Mouse (Mus musculus) kidney, adult 2 months (tissue): ENCODE measurements at regions not wholly inside any gene's neighbourhood (a gene's known extent, or its start where the extent isn't known, plus 50 kb on each side); places are given as distances from the start of the nearest gene placed in this dataset.

ENCODE experiments used
- DNase-seq: peaks from one replicate; pipeline ENCODE4 v3.0.0; 2021
- H3K27ac ChIP-seq: fragments of 200-500 bp; 2 replicates; pipeline ENCODE4 v1.5.1; 2012; ENCODE audit warnings: low read depth, low read length, control low read depth, inconsistent platforms; ENCODE audit not compliant: insufficient read depth
- H3K27me3 ChIP-seq: fragments of 200-500 bp; replicated peaks from 2 replicates; pipeline ENCODE4 v1.6.1; 2012; ENCODE audit warnings: mild to moderate bottlenecking, moderate library complexity, low read length, inconsistent platforms; ENCODE audit not compliant: control insufficient read depth, insufficient read depth
- H3K36me3 ChIP-seq: fragments of 200-500 bp; 2 replicates; pipeline ENCODE4 v1.6.1; 2012; ENCODE audit warnings: mild to moderate bottlenecking, moderate library complexity, low read length, inconsistent platforms; ENCODE audit not compliant: control insufficient read depth, insufficient read depth
- H3K4me1 ChIP-seq: fragments of 200-500 bp; 2 replicates; pipeline ENCODE4 v1.6.1; 2011; ENCODE audit warnings: low read length; ENCODE audit not compliant: control insufficient read depth, insufficient read depth
- H3K4me3 ChIP-seq: fragments of 200-500 bp; 2 replicates; pipeline ENCODE4 v1.5.1; 2011; ENCODE audit warnings: mild to moderate bottlenecking, low read depth, low read length, control low read depth; ENCODE audit not compliant: insufficient read depth
- CTCF ChIP-seq: fragments of 200-500 bp; conservative IDR thresholded peaks from 2 replicates; pipeline ENCODE4 v1.5.1; 2011; ENCODE audit warnings: low read depth, mild to moderate bottlenecking, control low read depth, low read length, moderate library complexity, mixed read lengths; ENCODE audit not compliant: insufficient read depth, insufficient read length
- POLR2A ChIP-seq: fragments of 200-500 bp; IDR thresholded peaks from one replicate; pipeline ENCODE4 v1.6.1; 2011; ENCODE audit warnings: low read depth, low read length, control low read depth
- WGBS: fragments of 180-500 bp; shearing (Covaris S2); methylation state at CpG from one replicate; pipeline ENCODE4 v1.1.7; 2018; 5-methylcytosine and 5-hydroxymethylcytosine counted together

DNA sequence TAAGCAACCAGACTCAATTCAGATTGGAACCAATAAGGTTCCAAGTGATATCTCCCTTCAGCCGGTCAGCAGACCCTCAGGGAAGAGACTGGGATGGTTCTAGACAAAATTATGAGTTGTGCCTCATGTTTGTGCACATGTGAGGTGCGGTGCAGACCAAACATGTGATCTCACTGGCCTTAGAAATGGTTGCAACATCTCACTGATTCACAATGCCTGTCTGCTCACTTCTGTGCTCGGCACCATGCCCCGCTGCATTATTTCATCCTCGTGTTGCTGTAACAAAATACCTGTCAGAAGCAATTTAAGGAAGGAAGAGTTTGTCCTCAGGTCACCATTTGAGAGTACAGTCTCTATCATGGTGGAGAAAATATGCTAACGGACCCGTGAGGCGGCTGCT lies 66.9 kb upstream of the Dusp10 start:
- no peak for DNase-seq
- Histone ChIP-seq H3K4me1 (no peaks in the 10 kb centered on the region), H3K27me3 (no peaks in the 10 kb centered on the region), H3K36me3 (no peaks in the 10 kb centered on the region), H3K4me3 (no peak overlapping the region), H3K27ac (no peak overlapping the region)
- TF ChIP-seq CTCF (no peak), POLR2A (no peak)
- WGBS: 79% methylated on average over 8 of the region's 8 CpGs

DNA sequence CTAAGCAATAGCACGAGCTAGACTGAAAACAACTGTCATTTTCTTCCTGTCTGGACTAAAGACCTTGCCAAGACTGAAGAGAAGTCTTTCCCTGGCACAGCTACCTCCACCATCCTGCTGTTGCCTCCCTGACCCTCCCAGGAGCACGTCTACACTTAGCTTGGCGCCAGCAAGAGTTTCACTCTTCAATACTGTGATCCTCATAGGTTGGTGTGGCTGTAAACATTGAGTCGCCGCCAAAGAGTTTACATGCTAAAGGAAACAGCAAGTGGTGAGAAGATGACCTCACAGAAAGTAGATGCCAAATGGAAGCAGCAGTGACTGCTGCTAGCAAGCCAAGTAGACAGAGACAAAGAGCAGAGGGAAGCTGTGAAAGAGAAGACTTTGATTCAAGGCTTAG lies 66.0 kb upstream of the Dusp10 start:
- no peak for DNase-seq
- Histone ChIP-seq H3K36me3 (no peaks in the 10 kb centered on the region), H3K4me3 (no peak overlapping the region), H3K27me3 (no peaks in the 10 kb centered on the region), H3K4me1 (no peaks in the 10 kb centered on the region), H3K27ac (no peak overlapping the region)
- 62% methylated on average over 5 of the region's 5 CpGs for WGBS
- TF ChIP-seq CTCF: no peak

DNA sequence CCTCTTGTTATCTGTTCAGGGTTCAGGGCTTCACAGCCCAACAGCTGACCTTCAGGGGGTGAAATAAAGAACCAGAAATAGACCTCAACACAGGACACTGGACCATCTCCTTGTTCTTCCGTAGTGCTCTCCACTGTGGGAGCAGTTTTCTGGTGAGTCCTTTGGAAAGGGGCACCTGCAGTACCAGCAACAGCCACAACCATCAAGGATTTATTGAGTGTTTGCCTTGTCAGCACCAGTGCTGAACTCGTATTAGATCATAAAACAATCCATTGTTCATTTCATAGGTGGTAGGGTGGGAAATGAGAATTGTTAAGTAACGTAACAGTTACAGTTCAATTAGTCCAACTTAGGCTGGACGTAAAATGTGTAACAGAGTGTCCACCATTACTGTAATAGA lies 63.9 kb upstream of the Dusp10 start:
- no peak overlapping the region for H3K4me3 ChIP-seq
- H3K36me3 ChIP-seq: no peaks in the 10 kb centered on the region
- no peaks in the 10 kb centered on the region for H3K4me1 ChIP-seq
- no peak for DNase-seq
- no peak overlapping the region for H3K27ac ChIP-seq
- no peaks in the 10 kb centered on the region for H3K27me3 ChIP-seq
- 77% methylated on average over 4 of the region's 4 CpGs for WGBS
- TF ChIP-seq CTCF: no peak
- TF ChIP-seq POLR2A: no peak

DNA sequence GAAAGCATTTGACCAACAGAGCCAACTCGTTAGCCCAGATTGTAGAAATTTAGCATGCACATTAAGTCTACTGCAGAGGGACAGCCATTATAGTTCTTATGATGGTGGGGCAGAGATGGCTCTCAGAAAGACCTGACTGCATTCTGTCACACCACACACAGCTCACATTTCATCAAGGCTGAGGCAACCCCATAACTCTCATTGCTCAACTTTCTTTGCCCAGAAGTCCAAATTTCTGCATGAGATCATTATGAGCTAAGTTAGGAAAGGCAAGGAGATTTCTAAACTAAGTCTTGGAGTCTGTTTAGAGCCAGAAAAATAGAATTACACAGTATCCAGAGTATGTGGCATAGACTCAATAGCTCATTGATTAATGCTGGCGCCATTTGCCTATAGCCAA lies 59.0 kb upstream of the Dusp10 start:
- WGBS: 97% methylated on average over 2 of the region's 2 CpGs

DNA sequence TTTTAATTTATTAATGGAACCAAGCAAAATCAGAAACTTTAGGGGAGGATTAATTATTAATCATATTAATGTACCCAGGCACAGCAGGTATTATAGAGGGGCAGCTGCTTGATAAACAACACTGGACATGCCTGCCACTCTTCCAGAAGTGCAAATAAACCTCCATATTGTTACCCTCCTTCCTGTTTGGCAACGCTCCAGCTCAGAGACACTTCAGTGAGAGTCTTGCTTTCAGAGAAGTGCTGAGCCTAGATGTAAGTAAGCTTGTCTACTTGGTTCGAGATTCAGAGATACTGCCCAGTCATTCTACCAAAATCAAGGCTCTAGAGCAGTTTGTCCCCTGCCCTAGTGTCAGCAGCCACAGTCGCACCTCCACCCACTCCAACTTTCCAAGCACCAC lies 56.7 kb upstream of the Dusp10 start:
- Histone ChIP-seq H3K4me1 (no peaks in the 10 kb centered on the region), H3K27me3 (no peaks in the 10 kb centered on the region), H3K36me3 (no peaks in the 10 kb centered on the region), H3K4me3 (no peak overlapping the region), H3K27ac (no peak overlapping the region)
- TF ChIP-seq POLR2A (no peak), CTCF (no peak)
- no peak for DNase-seq
- WGBS: 76% methylated on average over 3 of the region's 3 CpGs

More for the DNA sequence above, 59.0 kb upstream of the Dusp10 start:
- TF ChIP-seq POLR2A (no peak), CTCF (no peak)
- no peaks in the 10 kb centered on the region for H3K4me1 ChIP-seq
- H3K36me3 ChIP-seq: no peaks in the 10 kb centered on the region
- DNase-seq: no peak
- no peaks in the 10 kb centered on the region for H3K27me3 ChIP-seq
- no peak overlapping the region for H3K4me3 ChIP-seq
- H3K27ac ChIP-seq: no peak overlapping the region

DNA sequence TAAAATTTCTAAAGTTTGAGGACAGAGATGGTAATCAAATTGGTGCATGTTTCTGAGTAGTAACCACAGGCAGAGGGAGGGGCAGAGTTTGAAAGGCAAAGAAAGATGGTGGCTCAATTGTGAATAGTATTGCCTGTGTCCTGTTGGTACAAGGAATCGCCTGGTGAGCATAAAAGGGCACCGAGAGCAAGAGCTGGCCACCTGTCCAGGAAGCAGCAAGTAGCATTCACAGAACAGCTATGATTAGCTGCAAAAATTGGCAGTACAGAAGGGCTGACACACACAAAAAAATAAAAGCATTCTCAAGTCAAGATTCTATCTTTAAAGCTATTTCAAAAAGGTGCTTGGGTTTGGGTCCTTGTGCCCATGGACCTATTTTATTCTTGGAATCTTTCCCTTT lies 51.7 kb upstream of the Dusp10 start:
- H3K4me3 ChIP-seq: no peak overlapping the region
- no peaks in the 10 kb centered on the region for H3K36me3 ChIP-seq
- H3K27me3 ChIP-seq: no peaks in the 10 kb centered on the region
- H3K4me1 ChIP-seq: no peaks in the 10 kb centered on the region
- WGBS: 72% methylated on average over 2 of the region's 2 CpGs
- no peak for DNase-seq
- no peak for TF ChIP-seq CTCF
- no peak for TF ChIP-seq POLR2A
- H3K27ac ChIP-seq: no peak overlapping the region

DNA sequence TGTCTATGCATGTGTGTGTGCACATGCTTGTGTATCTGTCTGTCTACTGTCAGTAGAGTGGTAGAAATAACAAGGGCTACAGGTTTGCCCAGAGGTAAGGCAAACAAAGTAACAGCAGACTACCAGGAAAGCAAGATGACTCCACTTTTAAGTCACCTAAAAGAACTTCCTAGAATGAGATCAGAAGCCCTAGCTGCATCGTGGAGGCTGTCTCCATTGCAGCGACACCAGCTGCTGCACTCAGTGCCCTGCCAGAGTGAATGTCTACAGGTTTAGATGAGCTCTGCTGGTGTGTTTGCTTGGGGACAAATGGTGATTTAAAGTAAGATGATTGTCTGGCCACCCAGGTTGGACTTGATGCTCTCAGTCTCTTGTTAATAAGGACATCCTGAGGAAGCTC lies 50.6 kb upstream of the Dusp10 start:
- Histone ChIP-seq H3K36me3 (no peaks in the 10 kb centered on the region), H3K4me3 (no peak overlapping the region), H3K4me1 (no peaks in the 10 kb centered on the region), H3K27ac (no peak overlapping the region), H3K27me3 (no peaks in the 10 kb centered on the region)
- WGBS: 86% methylated on average over 2 of the region's 2 CpGs
- no peak for TF ChIP-seq POLR2A
- TF ChIP-seq CTCF: no peak
- DNase-seq: no peak

DNA sequence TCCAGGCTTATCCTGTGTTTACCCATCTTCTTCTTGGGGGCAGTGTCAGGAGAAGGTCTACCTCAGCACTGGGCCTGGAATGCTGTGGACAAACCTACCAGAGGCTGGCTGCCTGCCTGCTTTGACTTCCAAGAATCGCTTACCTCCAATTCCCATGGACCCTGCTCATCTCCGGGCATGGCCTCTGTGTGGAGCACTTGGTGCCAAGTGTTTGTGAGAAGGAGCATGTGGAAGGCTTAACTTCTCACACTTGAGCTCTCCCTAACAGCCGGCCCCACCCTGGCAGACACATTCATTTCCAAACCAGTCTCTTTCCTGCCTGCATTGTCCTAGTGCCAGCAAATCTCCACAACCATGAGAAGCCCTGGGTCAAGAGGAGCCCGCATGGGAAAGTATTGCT lies 49.8 kb upstream of the Dusp10 start:
- Histone ChIP-seq H3K4me1 (no peaks in the 10 kb centered on the region), H3K27ac (no peak overlapping the region), H3K4me3 (no peak overlapping the region), H3K27me3 (no peaks in the 10 kb centered on the region), H3K36me3 (no peaks in the 10 kb centered on the region)
- TF ChIP-seq POLR2A (no peak), CTCF (no peak)
- no peak for DNase-seq
- 80% methylated on average over 4 of the region's 4 CpGs for WGBS
